Mouse (Mus musculus) midbrain, embryonic 15.5 days (tissue): ENCODE measurements at regions not wholly inside any gene's neighbourhood (a gene's known extent, or its start where the extent isn't known, plus 50 kb on each side); places are given as distances from the start of the nearest gene placed in this dataset.
A peak's percentile ranks its signal among the peaks of the same experiment; 100 is the strongest.

Experiments
- ATAC-seq: fragments of 200-750 bp; cut with Nextera tagmentation; replicated peaks from 2 replicates; pipeline ENCODE4 v1.8.0; 2017; ENCODE audit warnings: moderate TSS enrichment
- H3K27ac ChIP-seq: fragments of 300-500 bp; sonication (generic); 2 replicates; pipeline ENCODE4 v1.5.1; 2015; ENCODE audit warnings: mild to moderate bottlenecking, inconsistent platforms
- H3K27me3 ChIP-seq: fragments of 300-500 bp; sonication (generic); replicated peaks from 2 replicates; pipeline ENCODE4 v1.6.1; 2015; ENCODE audit warnings: inconsistent platforms
- H3K36me3 ChIP-seq: fragments of 300-500 bp; sonication (generic); replicated peaks from 2 replicates; pipeline ENCODE4 v1.6.1; 2015; ENCODE audit warnings: inconsistent platforms
- H3K4me1 ChIP-seq: fragments of 300-500 bp; sonication (generic); 2 replicates; pipeline ENCODE4 v1.6.1; 2015; ENCODE audit warnings: inconsistent platforms
- H3K4me2 ChIP-seq: fragments of 300-500 bp; sonication (generic); 2 replicates; pipeline ENCODE4 v1.6.1; 2015; ENCODE audit warnings: inconsistent platforms, mild to moderate bottlenecking, moderate library complexity
- H3K4me3 ChIP-seq: fragments of 300-500 bp; sonication (generic); 2 replicates; pipeline ENCODE4 v1.5.1; 2015; ENCODE audit warnings: mild to moderate bottlenecking, inconsistent platforms
- H3K9ac ChIP-seq: fragments of 300-500 bp; sonication (generic); 2 replicates; pipeline ENCODE4 v1.6.1; 2015; ENCODE audit warnings: mild to moderate bottlenecking, inconsistent platforms
- H3K9me3 ChIP-seq: fragments of 300-500 bp; sonication (generic); 2 replicates; pipeline ENCODE4 v1.6.1; 2016; ENCODE audit warnings: inconsistent platforms
- WGBS: fragments of 180-500 bp; shearing (Covaris S2); methylation state at CpG from one replicate; pipeline ENCODE4 v1.1.7; 2015; ENCODE audit warnings: mixed read lengths; 5-methylcytosine and 5-hydroxymethylcytosine counted together

DNA sequence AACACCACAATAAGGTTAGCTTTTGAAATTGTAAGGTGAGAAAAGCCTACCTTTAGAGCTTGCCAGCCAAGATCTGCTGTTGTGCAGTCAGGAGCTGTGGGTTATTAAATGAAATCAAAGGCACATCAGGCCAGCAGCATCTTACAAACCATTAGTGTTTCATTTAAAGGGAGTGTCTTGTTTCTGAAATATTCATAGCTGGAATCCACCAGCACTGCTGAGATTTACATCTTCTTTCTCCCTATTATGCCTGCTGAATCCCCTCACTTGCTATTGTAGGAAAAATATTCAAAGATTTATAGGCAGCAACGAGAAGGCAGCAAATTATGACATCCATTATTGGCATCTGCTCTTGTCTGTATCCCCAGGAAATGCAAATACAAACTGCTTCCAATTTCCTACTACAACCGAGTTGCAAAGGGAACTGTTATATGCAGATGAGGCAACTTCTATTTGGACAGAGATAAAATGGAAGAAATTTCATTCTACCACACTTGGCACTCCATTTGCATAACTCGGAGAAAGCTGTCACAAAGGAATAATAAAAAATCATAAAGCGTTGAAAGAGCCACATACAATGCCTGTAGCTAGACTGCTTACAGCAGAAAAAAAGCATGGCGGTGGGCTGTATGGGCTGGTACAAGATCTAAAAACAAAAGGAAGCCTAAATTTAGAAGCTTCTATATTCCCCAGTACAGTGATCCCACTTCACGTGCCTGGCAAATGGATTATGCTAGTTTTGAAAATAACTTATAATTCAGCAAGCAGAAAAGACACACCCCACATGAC, 60.3 kb upstream of the Prkd1 start:
- Histone ChIP-seq H3K4me2 (no peak overlapping the region), H3K4me3 (no peak overlapping the region), H3K36me3 (no peaks in the 10 kb centered on the region), H3K27me3 (no peaks in the 10 kb centered on the region), H3K9ac (no peak overlapping the region), H3K4me1 (no peaks in the 10 kb centered on the region), H3K9me3 (no peaks in the 10 kb centered on the region), H3K27ac (peak overlapping the region; percentile 57)
- peak; percentile 64 for ATAC-seq
- 45% methylated on average over 6 of the region's 6 CpGs for WGBS

DNA sequence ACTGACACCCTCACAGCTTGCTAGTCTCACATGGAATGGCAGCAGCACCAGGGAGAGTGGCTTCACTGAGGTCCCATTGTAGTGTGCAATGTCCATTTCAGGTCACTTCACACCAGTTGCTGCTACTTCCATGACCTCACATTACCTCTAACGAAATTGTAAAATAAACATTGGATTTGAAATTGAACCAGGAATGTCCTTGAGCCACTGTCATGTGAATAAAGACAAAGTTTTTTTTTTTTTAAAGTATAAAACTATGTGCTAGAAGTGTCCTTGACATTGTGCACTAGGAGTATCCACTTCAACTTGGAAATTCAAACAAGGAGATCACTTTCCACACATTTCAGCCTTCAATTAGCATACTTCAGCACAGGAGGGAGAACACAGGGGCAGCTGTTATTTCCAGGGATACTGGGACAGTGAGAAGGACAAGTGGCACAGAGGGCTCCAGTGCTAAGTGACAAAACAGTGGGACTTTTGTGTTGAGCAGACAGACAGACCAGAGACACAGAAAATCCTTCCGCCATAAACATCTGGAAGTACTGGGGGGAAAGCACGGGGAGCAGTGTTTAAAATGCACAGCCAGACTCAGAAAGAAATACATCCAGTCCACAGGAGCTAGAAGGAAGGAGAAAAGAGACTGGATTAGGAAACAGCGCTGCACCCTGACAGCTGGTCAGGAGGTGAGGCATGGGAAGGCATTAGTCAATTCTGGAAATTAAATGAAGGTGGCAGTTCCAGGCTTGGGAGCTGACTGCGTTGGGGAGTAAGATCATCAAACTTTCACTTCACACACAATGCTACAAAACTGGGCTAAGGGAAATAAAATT, 49.9 kb upstream of the Prkd1 start:
- Histone ChIP-seq H3K36me3 (no peaks in the 10 kb centered on the region), H3K4me1 (no peaks in the 10 kb centered on the region), H3K9me3 (no peaks in the 10 kb centered on the region), H3K9ac (no peak overlapping the region), H3K27me3 (no peaks in the 10 kb centered on the region), H3K27ac (no peak overlapping the region), H3K4me3 (no peak overlapping the region), H3K4me2 (no peak overlapping the region)
- no peak for ATAC-seq
- 58% methylated on average over 5 of the region's 5 CpGs for WGBS
